Mouse (Mus musculus) midbrain, embryonic 16.5 days (tissue): ENCODE results near the gene Arf1. TPM values are rescaled to one million over a fixed set of nuclear protein-coding genes. Genes with fewer than 3 reads are reported as not detected.

Experiments used
- ATAC-seq: fragments of 200-750 bp; cut with Nextera tagmentation; 2 replicates; pipeline ENCODE4 v1.8.0; 2017; ENCODE audit warnings: moderate TSS enrichment
- H3K27ac ChIP-seq: fragments of 300-500 bp; sonication (generic); 2 replicates; pipeline ENCODE4 v1.5.1; 2014; ENCODE audit warnings: mild to moderate bottlenecking, low read length, mixed read lengths
- H3K27me3 ChIP-seq: fragments of 300-500 bp; sonication (generic); 2 replicates; pipeline ENCODE4 v1.6.1; 2014; ENCODE audit warnings: low read depth, low read length, mixed read lengths; ENCODE audit not compliant: control insufficient read depth, insufficient read depth
- H3K36me3 ChIP-seq: fragments of 300-500 bp; sonication (generic); 2 replicates; pipeline ENCODE4 v1.6.1; 2014; ENCODE audit warnings: mild to moderate bottlenecking, low read length, moderate library complexity, mixed read lengths; ENCODE audit not compliant: control insufficient read depth, insufficient read depth
- H3K4me1 ChIP-seq: fragments of 300-500 bp; sonication (generic); 2 replicates; pipeline ENCODE4 v1.6.1; 2014; ENCODE audit warnings: mild to moderate bottlenecking, low read length, mixed read lengths; ENCODE audit not compliant: control insufficient read depth, insufficient read depth
- H3K4me2 ChIP-seq: fragments of 300-500 bp; sonication (generic); 2 replicates; pipeline ENCODE4 v1.6.1; 2014; ENCODE audit warnings: mild to moderate bottlenecking, low read length, mixed read lengths
- H3K4me3 ChIP-seq: fragments of 300-500 bp; sonication (generic); 2 replicates; pipeline ENCODE4 v1.5.1; 2014; ENCODE audit warnings: low read depth, mild to moderate bottlenecking, low read length, moderate library complexity, mixed read lengths
- H3K9ac ChIP-seq: fragments of 300-500 bp; sonication (generic); 2 replicates; pipeline ENCODE4 v1.6.1; 2014; ENCODE audit warnings: low read depth, low read length, mixed read lengths
- H3K9me3 ChIP-seq: fragments of 300-500 bp; sonication (generic); replicated peaks from 2 replicates; pipeline ENCODE4 v1.6.1; 2014; ENCODE audit warnings: mild to moderate bottlenecking, low read length, mixed read lengths; ENCODE audit not compliant: control insufficient read depth, poor library complexity, severe bottlenecking
- WGBS: fragments of 180-500 bp; shearing (Covaris S2); extraction: QIAGEN DNeasy Blood & Tissue Kit; methylation state at CpG from one replicate; pipeline ENCODE4 v1.1.7; 2014; 5-methylcytosine and 5-hydroxymethylcytosine counted together
- polyA plus RNA-seq: library from polyadenylated mRNA; unstranded; fragments of >200 nt; fragmentation: Nextera tagmentation; extraction: Ambion mirVana; gene quantifications from 2 replicates; pipeline ENCODE4 v1.2.1, GENCODE M21; 2015

The Arf1 gene
- 644 and 651 TPM in 2 replicates for polyA plus RNA-seq

DNA sequence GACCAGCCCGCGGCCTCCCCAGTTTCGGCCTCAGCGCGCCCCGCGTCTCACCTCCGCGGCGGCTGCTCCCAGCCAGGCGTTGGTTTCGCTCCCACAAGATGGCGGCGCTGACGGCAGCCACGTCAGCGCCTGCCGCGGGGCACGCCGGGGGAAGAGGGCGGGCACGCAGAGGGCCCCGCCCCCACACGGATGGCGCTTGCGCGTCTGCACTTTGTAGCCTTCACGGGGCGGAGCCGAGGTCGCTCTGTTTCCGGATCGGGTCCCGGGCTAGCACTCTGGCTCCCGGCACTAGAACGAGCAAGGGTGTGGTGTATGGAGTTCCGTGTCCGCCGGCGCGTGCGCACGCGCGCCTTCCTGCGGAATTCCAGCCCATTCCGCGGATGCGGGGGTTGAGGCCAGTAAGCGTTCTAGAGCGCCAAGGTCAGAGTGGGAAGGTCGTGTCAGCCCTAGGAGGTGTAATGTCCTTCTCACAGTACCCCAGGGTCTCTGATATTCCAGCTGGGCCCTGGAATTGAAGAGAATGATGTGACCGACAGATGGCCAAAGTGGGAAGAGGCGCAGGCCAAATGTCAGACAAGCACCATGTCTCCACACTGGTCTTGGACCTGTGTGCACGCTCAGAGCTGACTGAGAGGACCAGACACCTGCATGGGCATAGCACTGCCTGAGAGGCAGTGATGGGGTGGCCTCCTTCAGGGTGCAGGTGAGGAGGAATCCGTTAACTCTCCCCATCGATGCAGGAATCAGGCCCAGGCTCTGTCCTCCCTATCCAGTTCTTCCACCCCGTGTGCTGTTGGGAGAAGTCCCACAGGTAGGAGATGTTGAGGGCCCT lies at the start of gene Arf1:
Gene Arf1 (minus strand): TSS at position 149 of the 832 bp plus-strand sequence.
- Histone ChIP-seq H3K4me3 (peak within 1 kb of the TSS; percentile 97), H3K36me3 (no peaks in the 10 kb centered on the region), H3K4me2 (peak within 1 kb of the TSS; percentile 66), H3K27ac (peak within 1 kb of the TSS; percentile 90), H3K27me3 (no peaks in the 10 kb centered on the region), H3K9ac (peak within 1 kb of the TSS; percentile 98), H3K4me1 (peaks cover 34% of the 10 kb centered on the region), H3K9me3 (no peaks in the 10 kb centered on the region)
- peak; percentile 95 for ATAC-seq
- WGBS: 7% methylated on average over 51 of the region's 59 CpGs

DNA sequence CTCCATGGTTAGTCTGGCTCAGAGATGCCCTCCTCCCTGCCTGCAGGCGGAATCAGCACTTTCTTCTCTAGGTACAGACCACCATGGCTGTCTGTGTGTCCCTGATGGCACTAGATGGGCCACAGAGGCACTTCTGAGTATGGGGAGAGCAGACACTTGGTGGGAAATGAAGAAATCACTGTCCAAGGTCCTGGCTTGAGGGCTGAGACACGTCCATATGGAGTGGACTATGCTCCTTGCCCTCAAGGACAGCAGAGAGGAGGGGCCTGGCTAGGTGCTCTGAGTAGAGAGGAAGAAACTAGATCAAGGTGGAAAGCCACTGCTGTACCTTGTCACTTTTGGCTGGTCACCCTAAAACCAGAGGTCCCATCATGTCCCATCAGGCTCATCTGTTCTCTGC lies 48.8 kb upstream of the Arf1 start:
- Histone ChIP-seq H3K9me3 (no peaks in the 10 kb centered on the region), H3K4me3 (no peak overlapping the region), H3K36me3 (no peaks in the 10 kb centered on the region), H3K4me1 (no peaks in the 10 kb centered on the region), H3K4me2 (no peak overlapping the region), H3K9ac (no peak overlapping the region), H3K27me3 (peaks cover 8% of the 10 kb centered on the region; the same call in 1 of the 2 replicates), H3K27ac (no peak overlapping the region)
- ATAC-seq: no peak
- WGBS: 40% methylated on average over 2 of the region's 2 CpGs

DNA sequence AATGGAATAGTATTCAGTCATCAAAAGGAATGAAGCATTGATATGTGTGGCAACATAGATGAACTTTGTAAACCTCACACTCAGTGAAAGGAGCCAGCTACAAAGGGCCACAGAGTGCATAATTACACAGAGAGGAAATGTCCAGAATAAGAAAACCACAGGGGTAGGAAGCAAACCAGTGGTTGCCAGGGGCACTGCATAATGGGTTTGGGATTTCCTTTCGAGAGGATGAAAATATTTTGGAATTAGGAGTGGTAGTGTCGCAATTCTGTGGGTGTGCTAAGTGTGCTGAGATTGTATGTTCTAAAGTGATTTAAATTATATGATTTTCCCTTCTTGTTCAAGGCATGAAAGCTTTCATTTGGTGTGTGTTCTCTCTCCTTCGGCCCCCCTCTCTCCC lies 46.1 kb upstream of the Arf1 start:
- Histone ChIP-seq H3K27me3 (peaks cover 6% of the 10 kb centered on the region; the same call in 1 of the 2 replicates), H3K36me3 (no peaks in the 10 kb centered on the region), H3K4me3 (no peak overlapping the region), H3K4me2 (no peak overlapping the region), H3K9ac (no peak overlapping the region), H3K9me3 (no peaks in the 10 kb centered on the region), H3K27ac (no peak overlapping the region), H3K4me1 (no peaks in the 10 kb centered on the region)
- 74% methylated on average over 3 of the region's 3 CpGs for WGBS
- no peak for ATAC-seq

DNA sequence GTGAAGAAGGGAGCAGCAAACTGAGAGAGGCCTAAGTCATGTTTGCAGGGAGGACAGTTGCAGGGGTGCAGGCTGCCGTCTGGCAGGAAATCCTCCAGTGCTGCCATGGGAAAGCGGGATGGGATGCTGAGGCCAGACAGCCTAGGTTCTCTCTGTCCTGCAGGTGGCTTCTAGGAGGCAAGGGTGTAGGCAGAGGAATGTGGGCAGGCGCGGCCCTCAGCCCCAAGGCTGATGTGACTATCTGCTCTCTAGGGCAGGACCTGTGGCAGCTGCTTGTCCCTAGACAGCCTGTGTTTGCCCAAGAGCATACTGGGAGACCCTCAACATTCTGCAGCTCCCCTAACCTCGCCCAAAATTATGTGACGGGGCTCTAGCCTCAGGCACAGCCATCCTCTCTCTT lies 38.7 kb upstream of the Arf1 start:
- ATAC-seq: no peak
- Histone ChIP-seq H3K36me3 (no peaks in the 10 kb centered on the region), H3K4me2 (no peak overlapping the region), H3K9me3 (no peaks in the 10 kb centered on the region; the same call in 1 of the 2 replicates), H3K4me1 (0 out of 2 replicates have a peak, but pooled peaks cover 3% of the 10 kb centered on the region), H3K9ac (no peak overlapping the region), H3K27ac (no peak overlapping the region), H3K4me3 (no peak overlapping the region), H3K27me3 (peaks cover 9% of the 10 kb centered on the region)
- WGBS: 15% methylated on average over 6 of the region's 6 CpGs

- H3K4me3 ChIP-seq: no peak overlapping the region
- ATAC-seq: no peak
- H3K9me3 ChIP-seq: no peaks in the 10 kb centered on the region; the same call in 1 of the 2 replicates
- H3K9ac ChIP-seq: no peak overlapping the region
- no peaks in the 10 kb centered on the region for H3K36me3 ChIP-seq
- no peak overlapping the region for H3K27ac ChIP-seq
- H3K27me3 ChIP-seq: peaks cover 11% of the 10 kb centered on the region
- 0 out of 2 replicates have a peak, but pooled peaks cover 3% of the 10 kb centered on the region for H3K4me1 ChIP-seq
- WGBS: 48% methylated on average over 8 of the region's 8 CpGs
- H3K4me2 ChIP-seq: no peak overlapping the region
Observed at GRCm38 (mm10) chr11:59265154-59265813, 37.2 kb upstream of the Arf1 start.

DNA sequence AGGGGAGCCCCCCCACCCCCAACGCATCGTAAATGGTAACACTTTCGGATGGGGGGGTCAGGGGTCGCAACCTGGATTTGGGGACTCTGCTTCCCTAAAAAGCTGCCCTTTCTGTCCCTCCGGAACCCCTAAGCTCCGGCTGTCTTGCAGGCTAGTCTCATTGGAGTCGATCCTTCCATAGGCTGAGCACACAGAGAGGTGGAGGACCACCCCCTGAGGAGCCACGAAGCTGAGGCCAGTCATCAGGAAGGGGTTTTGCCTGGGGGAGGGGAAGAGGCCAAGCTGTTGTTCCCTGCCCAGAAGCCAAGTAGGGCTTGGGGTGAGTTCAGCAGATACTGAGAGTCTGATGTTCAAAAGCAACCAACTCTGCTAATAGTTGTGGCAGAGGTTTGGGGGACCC lies 36.5 kb upstream of the Arf1 start:
- Histone ChIP-seq H3K27me3 (peaks cover 11% of the 10 kb centered on the region), H3K9me3 (no peaks in the 10 kb centered on the region; the same call in 1 of the 2 replicates), H3K36me3 (no peaks in the 10 kb centered on the region), H3K4me2 (peak overlapping the region; percentile 80), H3K27ac (no peak overlapping the region), H3K4me3 (peak overlapping the region; percentile 55), H3K9ac (peak overlapping the region; percentile 84), H3K4me1 (0 out of 2 replicates have a peak, but pooled peaks cover 3% of the 10 kb centered on the region)
- WGBS: under 1% methylated on average over 8 of the region's 8 CpGs
- no peak for ATAC-seq

DNA sequence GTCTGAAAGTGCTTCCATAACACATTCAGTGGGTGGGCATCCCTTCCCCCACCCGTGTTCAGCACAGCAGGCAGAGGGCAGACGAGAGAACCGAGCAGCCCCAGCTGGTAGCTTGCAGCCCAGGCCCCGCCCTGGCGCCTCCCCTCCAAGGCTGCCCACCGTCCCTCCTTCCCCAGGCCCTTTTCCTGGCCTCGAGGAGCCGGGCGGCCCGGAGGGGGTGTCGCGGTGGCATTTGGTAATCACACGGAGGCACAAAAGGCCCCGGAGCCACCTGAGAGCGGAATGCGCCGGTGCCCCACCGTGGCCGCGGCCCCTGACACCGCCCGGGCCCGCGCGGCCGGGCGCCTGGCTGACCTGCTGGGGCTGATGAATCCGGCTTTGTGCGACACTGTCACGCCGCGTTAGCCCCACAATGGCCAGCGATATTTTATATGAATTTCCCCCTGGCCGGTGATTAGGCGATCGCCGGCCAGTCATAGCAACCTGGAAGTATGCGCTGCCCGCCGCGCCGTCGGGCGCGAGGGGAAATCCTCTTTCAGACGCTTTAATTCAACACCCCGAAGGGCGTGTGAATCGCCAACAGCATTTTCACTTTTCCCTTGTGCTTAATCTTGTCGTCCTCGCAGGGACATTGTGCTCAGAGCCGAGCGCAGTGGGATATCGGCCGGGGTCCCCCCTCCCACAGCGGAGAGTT lies 35.9 kb upstream of the Arf1 start:
- Histone ChIP-seq H3K4me2 (peak overlapping the region; percentile 80), H3K27me3 (peaks cover 11% of the 10 kb centered on the region), H3K9ac (peak overlapping the region; percentile 84), H3K4me1 (0 out of 2 replicates have a peak, but pooled peaks cover 3% of the 10 kb centered on the region), H3K27ac (peak overlapping the region; percentile 28; the same call in 1 of the 2 replicates), H3K36me3 (no peaks in the 10 kb centered on the region), H3K9me3 (no peaks in the 10 kb centered on the region; the same call in 1 of the 2 replicates), H3K4me3 (peak overlapping the region; percentile 55)
- WGBS: 0% methylated on average over 56 of the region's 56 CpGs
- ATAC-seq: peak; percentile 94

DNA sequence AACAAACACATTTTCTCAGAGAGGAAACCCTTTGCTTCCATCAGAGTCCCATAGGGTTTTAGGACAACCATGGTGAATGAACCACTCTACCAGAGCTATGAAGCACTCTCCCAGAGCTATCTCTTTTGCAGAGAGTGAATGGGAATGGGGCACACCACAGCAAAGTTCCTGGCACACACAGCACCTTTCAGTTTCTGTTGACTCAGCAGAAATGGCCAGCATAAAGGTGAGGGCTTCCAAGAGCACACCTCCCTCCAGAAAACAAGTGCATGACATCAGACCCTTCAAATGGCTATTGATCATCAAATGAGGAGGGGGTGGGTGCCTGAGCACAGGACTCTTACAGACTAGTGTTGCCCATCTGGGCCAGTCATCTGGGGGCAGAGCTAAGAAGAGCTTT lies 34.2 kb upstream of the Arf1 start:
- no peak overlapping the region for H3K4me2 ChIP-seq
- H3K4me3 ChIP-seq: no peak overlapping the region
- H3K36me3 ChIP-seq: no peaks in the 10 kb centered on the region
- no peak for ATAC-seq
- no peak overlapping the region for H3K9ac ChIP-seq
- no peak overlapping the region for H3K27ac ChIP-seq
- 0 out of 2 replicates have a peak, but pooled peaks cover 3% of the 10 kb centered on the region for H3K4me1 ChIP-seq
- H3K27me3 ChIP-seq: peaks cover 11% of the 10 kb centered on the region
- no peaks in the 10 kb centered on the region for H3K9me3 ChIP-seq
